Mouse (Mus musculus) spleen, adult 2 months (tissue): ENCODE measurements around the gene Enho. TPM values are rescaled to one million over a fixed set of nuclear protein-coding genes. Genes with fewer than 3 reads are reported as not detected.
A peak's percentile ranks its signal among the peaks of the same experiment; 100 is the strongest.

Source experiments
- DNase-seq, 2 experiments: peaks; one replicate each; pipeline versions ENCODE4 v3.0.0 to v3.0.0-alpha.2; 2012 to 2021; ENCODE audit warnings: low spot score in 2 of 2, low read depth in 1 of 2
- H3K27ac ChIP-seq: fragments of 200-500 bp; 2 replicates; pipeline ENCODE4 v1.5.1; 2012; ENCODE audit warnings: low read length, inconsistent platforms; ENCODE audit not compliant: insufficient read depth
- H3K27me3 ChIP-seq: fragments of 200-500 bp; 2 replicates; pipeline ENCODE4 v1.6.1; 2012; ENCODE audit warnings: mild to moderate bottlenecking, moderate library complexity, low read length, inconsistent platforms; ENCODE audit not compliant: control insufficient read depth, insufficient read depth
- H3K36me3 ChIP-seq: fragments of 200-500 bp; 2 replicates; pipeline ENCODE4 v1.6.1; 2012; ENCODE audit warnings: mild to moderate bottlenecking, low read length, inconsistent platforms; ENCODE audit not compliant: control insufficient read depth, insufficient read depth
- H3K4me1 ChIP-seq: fragments of 200-500 bp; 2 replicates; pipeline ENCODE4 v1.6.1; 2011; ENCODE audit warnings: inconsistent platforms; ENCODE audit not compliant: control insufficient read depth, insufficient read depth, insufficient read length
- H3K4me3 ChIP-seq: fragments of 200-500 bp; 2 replicates; pipeline ENCODE4 v1.5.1; 2011; ENCODE audit warnings: mild to moderate bottlenecking, inconsistent platforms; ENCODE audit not compliant: insufficient read depth, insufficient read length; ENCODE audit errors: extremely low read depth
- CTCF ChIP-seq: fragments of 200-500 bp; IDR thresholded peaks from 2 replicates; pipeline ENCODE4 v1.5.1; 2011; ENCODE audit warnings: mild to moderate bottlenecking, inconsistent platforms; ENCODE audit not compliant: insufficient read depth, insufficient read length, insufficient replicate concordance; ENCODE audit errors: extremely low read depth
- POLR2A ChIP-seq: fragments of 200-500 bp; IDR thresholded peaks from 2 replicates; pipeline ENCODE4 v1.6.1; 2011; ENCODE audit warnings: low read depth, low read length, inconsistent platforms
- WGBS: fragments of 180-500 bp; shearing (Covaris S2); methylation state at CpG from one replicate; pipeline ENCODE4 v1.1.7; 2018; 5-methylcytosine and 5-hydroxymethylcytosine counted together
- polyA plus RNA-seq: library from polyadenylated mRNA; depleted of rRNA; stranded (reverse); fragments of >200 nt; gene quantifications from 2 replicates; pipeline ENCODE4 v1.2.3, GENCODE M21; 2012

The Enho gene
- polyA plus RNA-seq, 1 experiment: 8.9 TPM

- no peaks in the 10 kb centered on the region for H3K27me3 ChIP-seq
- no peaks in the 10 kb centered on the region for H3K4me1 ChIP-seq
- no peak for DNase-seq
- TF ChIP-seq POLR2A: no peak
- TF ChIP-seq CTCF: no peak
- H3K27ac ChIP-seq: no peak overlapping the region
- H3K4me3 ChIP-seq: no peak overlapping the region
- 87% methylated on average over 9 of the region's 9 CpGs for WGBS
- no peaks in the 10 kb centered on the region for H3K36me3 ChIP-seq
Observed at GRCm38 (mm10) chr4:41615661-41616599, 24.2 kb downstream of the Enho start.

GRCm38 (mm10) chr4:41614156-41614555 lies 26.0 kb downstream of the Enho start:
- no peaks in the 10 kb centered on the region for H3K36me3 ChIP-seq
- no peaks in the 10 kb centered on the region for H3K4me1 ChIP-seq
- no peak overlapping the region for H3K4me3 ChIP-seq
- peak in 1 of 2 experiments; percentile 55 for DNase-seq
- H3K27ac ChIP-seq: no peak overlapping the region
- TF ChIP-seq CTCF (peak; percentile 81; the same call in 1 of the 2 replicates), POLR2A (no peak)
- 11% methylated on average over 7 of the region's 7 CpGs for WGBS
- no peaks in the 10 kb centered on the region for H3K27me3 ChIP-seq

GRCm38 (mm10) chr4:41612166-41612565 lies 28.0 kb downstream of the Enho start:
- Histone ChIP-seq H3K27ac (no peak overlapping the region), H3K36me3 (no peaks in the 10 kb centered on the region), H3K4me1 (no peaks in the 10 kb centered on the region), H3K27me3 (no peaks in the 10 kb centered on the region), H3K4me3 (no peak overlapping the region)
- 80% methylated on average over 8 of the region's 8 CpGs for WGBS
- TF ChIP-seq POLR2A (no peak), CTCF (no peak)
- no peak for DNase-seq

- WGBS: 54% methylated on average over 6 of the region's 6 CpGs
- no peak for DNase-seq
- Histone ChIP-seq H3K4me3 (no peak overlapping the region), H3K27me3 (no peaks in the 10 kb centered on the region), H3K36me3 (no peaks in the 10 kb centered on the region), H3K4me1 (no peaks in the 10 kb centered on the region), H3K27ac (no peak overlapping the region)
- TF ChIP-seq CTCF: no peak
- TF ChIP-seq POLR2A: no peak
Observed at GRCm38 (mm10) chr4:41610594-41610980, 29.5 kb downstream of the Enho start.

GRCm38 (mm10) chr4:41609681-41610593 lies 30.2 kb downstream of the Enho start:
- H3K36me3 ChIP-seq: no peaks in the 10 kb centered on the region
- H3K27me3 ChIP-seq: no peaks in the 10 kb centered on the region
- no peak for DNase-seq
- TF ChIP-seq CTCF (no peak), POLR2A (no peak)
- H3K27ac ChIP-seq: no peak overlapping the region
- WGBS: 79% methylated on average over 10 of the region's 10 CpGs
- H3K4me1 ChIP-seq: no peaks in the 10 kb centered on the region
- no peak overlapping the region for H3K4me3 ChIP-seq

GRCm38 (mm10) chr4:41606784-41607183 lies 33.3 kb downstream of the Enho start:
- Histone ChIP-seq H3K4me3 (no peak overlapping the region), H3K27ac (no peak overlapping the region), H3K36me3 (no peaks in the 10 kb centered on the region), H3K27me3 (no peaks in the 10 kb centered on the region), H3K4me1 (no peaks in the 10 kb centered on the region)
- 36% methylated on average over 4 of the region's 4 CpGs for WGBS
- no peak for TF ChIP-seq CTCF
- no peak for TF ChIP-seq POLR2A
- DNase-seq: peak in 1 of 2 experiments; percentile 23
